Mouse (Mus musculus): ENCODE measurements at regions not wholly inside any gene's neighbourhood (a gene's known extent, or its start where the extent isn't known, plus 50 kb on each side); places are given as distances from the start of the nearest gene placed in this dataset.
A peak's percentile ranks its signal among the peaks of the same experiment; 100 is the strongest.

GRCm38 (mm10) chr7:71289702-71290101 is 61.6 kb downstream of the Gm10295 start:
- H3K27me3 ChIP-seq: no peaks in the 10 kb centered on the region
- no peak for ATAC-seq (replicated peaks; ENCODE audit: insufficient number of reproducible peaks, insufficient read depth, low FRiP score, low read depth)
- no peaks in the 10 kb centered on the region for H3K36me3 ChIP-seq
- H3K9ac ChIP-seq: no peak overlapping the region
- no peaks in the 10 kb centered on the region for H3K9me3 ChIP-seq (replicated peaks)
- 25% methylated on average over 4 of the region's 4 CpGs for WGBS
- no peak overlapping the region for H3K4me3 ChIP-seq
- 0 out of 2 replicates have a peak, but pooled peaks cover 3% of the 10 kb centered on the region for H3K4me1 ChIP-seq (replicated peaks)
- no peak overlapping the region for H3K27ac ChIP-seq
- H3K4me2 ChIP-seq: no peak overlapping the region

GRCm38 (mm10) chr7:71289266-71289665 is 62.0 kb downstream of the Gm10295 start:
- Histone ChIP-seq H3K4me1 (replicated peaks) (0 out of 2 replicates have a peak, but pooled peaks cover 3% of the 10 kb centered on the region), H3K27ac (no peak overlapping the region), H3K36me3 (no peaks in the 10 kb centered on the region), H3K9ac (no peak overlapping the region), H3K27me3 (no peaks in the 10 kb centered on the region), H3K4me2 (no peak overlapping the region), H3K4me3 (no peak overlapping the region), H3K9me3 (replicated peaks) (no peaks in the 10 kb centered on the region)
- ATAC-seq (replicated peaks; ENCODE audit: insufficient number of reproducible peaks, insufficient read depth, low FRiP score, low read depth): no peak
- 31% methylated on average over 5 of the region's 5 CpGs for WGBS

- H3K4me1 ChIP-seq (replicated peaks): 0 out of 2 replicates have a peak, but pooled peaks cover 3% of the 10 kb centered on the region
These were observed 63.8 kb downstream of the Gm10295 start for GRCm38 (mm10) chr7:71287441-71287840.

GRCm38 (mm10) chr7:71284246-71284645 is 67.0 kb downstream of the Gm10295 start:
- Histone ChIP-seq H3K4me2 (no peak overlapping the region), H3K9me3 (replicated peaks) (no peaks in the 10 kb centered on the region), H3K4me3 (no peak overlapping the region), H3K27me3 (no peaks in the 10 kb centered on the region), H3K4me1 (replicated peaks) (no peaks in the 10 kb centered on the region), H3K27ac (no peak overlapping the region), H3K9ac (no peak overlapping the region), H3K36me3 (no peaks in the 10 kb centered on the region)
- no peak for ATAC-seq (replicated peaks; ENCODE audit: insufficient number of reproducible peaks, insufficient read depth, low FRiP score, low read depth)

More at GRCm38 (mm10) chr7:71287441-71287840, 63.8 kb downstream of the Gm10295 start:
- Histone ChIP-seq H3K4me3 (no peak overlapping the region), H3K9me3 (replicated peaks) (no peaks in the 10 kb centered on the region), H3K27me3 (no peaks in the 10 kb centered on the region), H3K27ac (no peak overlapping the region), H3K9ac (no peak overlapping the region), H3K36me3 (no peaks in the 10 kb centered on the region), H3K4me2 (no peak overlapping the region)
- 82% methylated on average over 7 of the region's 7 CpGs for WGBS
- ATAC-seq (replicated peaks; ENCODE audit: insufficient number of reproducible peaks, insufficient read depth, low FRiP score, low read depth): no peak

GRCm38 (mm10) chr7:71283419-71283818 is 67.9 kb downstream of the Gm10295 start:
- no peak for ATAC-seq (replicated peaks; ENCODE audit: insufficient number of reproducible peaks, insufficient read depth, low FRiP score, low read depth)
- no peak overlapping the region for H3K4me3 ChIP-seq
- H3K27me3 ChIP-seq: no peaks in the 10 kb centered on the region
- H3K36me3 ChIP-seq: no peaks in the 10 kb centered on the region
- no peak overlapping the region for H3K27ac ChIP-seq
- H3K4me2 ChIP-seq: no peak overlapping the region
- no peaks in the 10 kb centered on the region for H3K9me3 ChIP-seq (replicated peaks)
- 81% methylated on average over 3 of the region's 3 CpGs for WGBS
- H3K9ac ChIP-seq: no peak overlapping the region
- H3K4me1 ChIP-seq (replicated peaks): no peaks in the 10 kb centered on the region

GRCm38 (mm10) chr7:71266101-71266500 is 85.2 kb downstream of the Gm10295 start:
- Histone ChIP-seq H3K27me3 (no peaks in the 10 kb centered on the region), H3K9ac (no peak overlapping the region), H3K36me3 (no peaks in the 10 kb centered on the region), H3K4me2 (no peak overlapping the region), H3K4me3 (no peak overlapping the region), H3K27ac (no peak overlapping the region), H3K4me1 (replicated peaks) (no peaks in the 10 kb centered on the region), H3K9me3 (replicated peaks) (no peaks in the 10 kb centered on the region)
- 77% methylated on average over 8 of the region's 8 CpGs for WGBS
- ATAC-seq (replicated peaks; ENCODE audit: insufficient number of reproducible peaks, insufficient read depth, low FRiP score, low read depth): no peak

- Histone ChIP-seq H3K9ac (no peak overlapping the region), H3K27me3 (no peaks in the 10 kb centered on the region), H3K4me2 (no peak overlapping the region), H3K36me3 (no peaks in the 10 kb centered on the region), H3K27ac (no peak overlapping the region), H3K9me3 (replicated peaks) (no peaks in the 10 kb centered on the region), H3K4me1 (replicated peaks) (no peaks in the 10 kb centered on the region), H3K4me3 (no peak overlapping the region)
- ATAC-seq (replicated peaks; ENCODE audit: insufficient number of reproducible peaks, insufficient read depth, low FRiP score, low read depth): no peak
- 78% methylated on average over 1 of the region's 1 CpGs for WGBS
These were observed 87.2 kb downstream of the Gm10295 start for GRCm38 (mm10) chr7:71264115-71264514.

GRCm38 (mm10) chr7:71249669-71250068 is 101.6 kb downstream of the Gm10295 start:
- WGBS: 54% methylated on average over 2 of the region's 2 CpGs
- H3K4me3 ChIP-seq: no peak overlapping the region
- no peak overlapping the region for H3K4me2 ChIP-seq
- H3K27ac ChIP-seq: no peak overlapping the region
- no peaks in the 10 kb centered on the region for H3K36me3 ChIP-seq
- no peaks in the 10 kb centered on the region for H3K4me1 ChIP-seq (replicated peaks)
- no peaks in the 10 kb centered on the region for H3K9me3 ChIP-seq (replicated peaks)
- H3K9ac ChIP-seq: no peak overlapping the region
- peaks cover 7% of the 10 kb centered on the region; the same call in 1 of the 2 replicates for H3K27me3 ChIP-seq
- ATAC-seq (replicated peaks; ENCODE audit: insufficient number of reproducible peaks, insufficient read depth, low FRiP score, low read depth): no peak

- WGBS: 50% methylated on average over 5 of the region's 5 CpGs
These were observed 102.1 kb downstream of the Gm10295 start for GRCm38 (mm10) chr7:71249216-71249615.

GRCm38 (mm10) chr7:71247922-71248321 is 103.4 kb downstream of the Gm10295 start:
- H3K9me3 ChIP-seq (replicated peaks): no peaks in the 10 kb centered on the region
- H3K4me1 ChIP-seq (replicated peaks): no peaks in the 10 kb centered on the region
- no peak overlapping the region for H3K9ac ChIP-seq
- 63% methylated on average over 5 of the region's 5 CpGs for WGBS
- no peak overlapping the region for H3K4me3 ChIP-seq
- H3K27me3 ChIP-seq: peaks cover 7% of the 10 kb centered on the region; the same call in 1 of the 2 replicates
- ATAC-seq (replicated peaks; ENCODE audit: insufficient number of reproducible peaks, insufficient read depth, low FRiP score, low read depth): no peak
- H3K36me3 ChIP-seq: no peaks in the 10 kb centered on the region
- H3K27ac ChIP-seq: no peak overlapping the region
- no peak overlapping the region for H3K4me2 ChIP-seq

More at GRCm38 (mm10) chr7:71249216-71249615, 102.1 kb downstream of the Gm10295 start:
- H3K4me1 ChIP-seq (replicated peaks): no peaks in the 10 kb centered on the region
- H3K27ac ChIP-seq: no peak overlapping the region
- H3K4me3 ChIP-seq: no peak overlapping the region
- H3K4me2 ChIP-seq: no peak overlapping the region
- peaks cover 7% of the 10 kb centered on the region; the same call in 1 of the 2 replicates for H3K27me3 ChIP-seq
- no peak for ATAC-seq (replicated peaks; ENCODE audit: insufficient number of reproducible peaks, insufficient read depth, low FRiP score, low read depth)
- no peak overlapping the region for H3K9ac ChIP-seq
- no peaks in the 10 kb centered on the region for H3K9me3 ChIP-seq (replicated peaks)
- no peaks in the 10 kb centered on the region for H3K36me3 ChIP-seq

- peaks cover 11% of the 10 kb centered on the region; the same call in 1 of the 2 replicates for H3K27me3 ChIP-seq
- no peak overlapping the region for H3K9ac ChIP-seq
- no peak overlapping the region for H3K4me3 ChIP-seq
- H3K36me3 ChIP-seq: no peaks in the 10 kb centered on the region
- no peak for ATAC-seq (replicated peaks; ENCODE audit: insufficient number of reproducible peaks, insufficient read depth, low FRiP score, low read depth)
- H3K9me3 ChIP-seq (replicated peaks): no peaks in the 10 kb centered on the region
- WGBS: 58% methylated on average over 2 of the region's 2 CpGs
- no peak overlapping the region for H3K4me2 ChIP-seq
- no peak overlapping the region for H3K27ac ChIP-seq
- peaks cover 10% of the 10 kb centered on the region; the same call in 1 of the 2 replicates for H3K4me1 ChIP-seq (replicated peaks)
These were observed 108.8 kb downstream of the Gm10295 start for GRCm38 (mm10) chr7:71242379-71242911.

- Histone ChIP-seq H3K9ac (no peak overlapping the region), H3K4me1 (replicated peaks) (peaks cover 21% of the 10 kb centered on the region), H3K4me3 (no peak overlapping the region), H3K36me3 (no peaks in the 10 kb centered on the region), H3K27me3 (peaks cover 8% of the 10 kb centered on the region; the same call in 1 of the 2 replicates), H3K27ac (peak overlapping the region; percentile 28; the same call in 1 of the 2 replicates), H3K4me2 (no peak overlapping the region), H3K9me3 (replicated peaks) (no peaks in the 10 kb centered on the region)
- ATAC-seq (replicated peaks; ENCODE audit: insufficient number of reproducible peaks, insufficient read depth, low FRiP score, low read depth): 0 out of 2 replicates have a peak, but pooled peaks have one; percentile 64
- 21% methylated on average over 3 of the region's 3 CpGs for WGBS
These were observed 112.1 kb downstream of the Gm10295 start for GRCm38 (mm10) chr7:71239207-71239606.

Data from heart, embryonic 15.5 days (tissue).